Mouse (Mus musculus): ENCODE measurements around the gene Lhx9. TPM values are rescaled to one million over a fixed set of nuclear protein-coding genes. Genes with fewer than 3 reads are reported as not detected.

Gene Lhx9
- polyA plus RNA-seq, 1 experiment, result 0.48 TPM

DNA sequence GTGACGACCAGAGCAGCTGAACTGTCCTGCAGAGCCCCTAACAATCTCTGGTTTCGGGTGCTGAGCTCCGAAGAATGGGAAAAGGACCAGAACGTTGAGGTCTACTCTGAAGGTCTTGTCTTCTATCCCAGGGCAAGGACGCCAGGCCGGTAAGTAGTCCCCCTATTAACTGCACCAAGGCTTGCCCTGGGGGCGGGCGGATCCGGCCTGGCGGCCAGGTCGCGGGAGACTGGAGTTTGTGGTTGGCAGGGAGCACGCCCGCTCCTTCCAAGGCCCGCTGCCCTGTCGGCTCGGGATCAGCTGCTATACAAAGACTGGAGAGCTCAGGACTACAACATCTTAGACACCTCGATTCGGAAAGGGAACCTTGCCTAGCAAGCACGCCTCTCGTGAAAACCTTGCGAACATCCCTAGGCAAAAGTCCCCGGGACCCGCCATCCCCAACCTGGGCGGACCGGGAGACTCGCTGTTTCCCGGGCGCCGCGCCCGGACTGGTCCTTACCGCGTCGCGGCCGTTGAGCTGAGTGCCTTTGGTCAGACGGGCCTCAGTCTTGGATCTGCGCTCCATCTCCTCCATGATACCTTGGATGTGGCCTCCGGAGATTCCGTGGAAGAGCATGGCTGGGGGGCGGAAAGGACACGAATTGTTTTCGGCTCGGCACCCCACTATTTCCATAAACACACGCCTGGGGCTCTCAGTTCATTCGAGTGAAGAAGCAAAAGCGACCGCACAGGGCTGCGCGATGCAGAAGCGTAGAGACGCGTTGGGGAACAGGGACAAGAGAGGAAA is 6.9 kb downstream of the Lhx9 start:
- H3K9me3 ChIP-seq (replicated peaks; ENCODE audit: control insufficient read depth, insufficient read depth, low read length, poor library complexity, severe bottlenecking), result peaks cover 9% of the 10 kb centered on the region
- H3K27me3 ChIP-seq (ENCODE audit: control insufficient read depth, insufficient read depth, low read length, poor library complexity, severe bottlenecking), result peaks cover 16% of the 10 kb centered on the region
- TF ChIP-seq CTCF (IDR thresholded peaks at IDR 0.05; ENCODE audit: low read depth, low read length) (no peak), EP300 (IDR thresholded peaks at IDR 0.05; ENCODE audit: insufficient read depth, low read depth, low read length) (no peak), POLR2A (IDR thresholded peaks at IDR 0.05; ENCODE audit: insufficient read depth, low read length) (no peak)
- H3K4me1 ChIP-seq (ENCODE audit: control insufficient read depth, insufficient read depth, low read length), result no peaks in the 10 kb centered on the region
- no peak overlapping the region for H3K9ac ChIP-seq (ENCODE audit: low read depth, poor library complexity, severe bottlenecking)
- H3K36me3 ChIP-seq (ENCODE audit: control insufficient read depth, insufficient read depth, low read length, poor library complexity, severe bottlenecking), result no peaks in the 10 kb centered on the region
- H3K4me3 ChIP-seq (ENCODE audit: low read depth, low read length), result peak overlapping the region; percentile 56
- H3K27ac ChIP-seq (ENCODE audit: insufficient read depth, low read length), result no peak overlapping the region

DNA sequence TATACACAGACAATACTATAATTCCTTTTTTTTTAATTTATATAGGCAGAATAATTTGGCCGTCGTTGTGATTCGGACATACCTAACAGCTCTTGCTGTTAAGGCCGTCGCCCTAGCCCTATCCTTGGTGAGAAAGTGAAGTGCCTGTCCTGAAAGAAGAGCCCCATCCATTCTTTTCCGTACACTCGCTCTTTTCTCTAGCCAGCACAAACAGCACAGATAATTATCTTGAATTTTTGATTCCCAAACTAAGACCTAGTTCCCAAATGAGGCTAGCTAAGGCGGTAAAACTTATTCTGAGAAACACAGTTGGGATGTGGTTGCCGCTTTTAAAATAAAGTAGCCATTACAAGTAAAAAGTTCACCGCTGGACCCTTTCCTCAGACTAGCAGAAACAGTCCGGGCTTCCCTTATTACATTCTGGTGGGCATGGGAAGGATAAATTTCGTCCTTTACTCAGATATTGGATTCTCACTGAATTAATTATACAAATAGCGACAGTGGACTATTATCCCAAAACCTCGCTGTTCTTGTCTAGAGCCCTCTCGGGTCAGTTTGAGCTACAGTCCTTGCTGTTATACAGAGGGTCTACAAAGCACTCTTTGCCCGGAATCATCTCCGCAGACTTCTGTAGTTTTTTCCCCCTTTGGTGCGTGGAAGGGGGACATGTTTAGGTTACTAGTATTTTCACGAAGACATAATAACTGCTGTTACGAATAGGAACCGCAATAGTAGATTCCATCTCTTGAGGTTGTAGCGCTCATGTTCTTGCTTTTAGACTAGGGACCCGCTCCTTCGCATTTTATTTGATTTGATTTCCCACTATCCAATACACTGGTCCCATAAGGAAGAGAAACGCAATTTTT is 7.7 kb downstream of the Lhx9 start:
- Histone ChIP-seq H3K4me3 (ENCODE audit: low read depth, low read length) (no peak overlapping the region), H3K9me3 (replicated peaks; ENCODE audit: control insufficient read depth, insufficient read depth, low read length, poor library complexity, severe bottlenecking) (peaks cover 9% of the 10 kb centered on the region), H3K36me3 (ENCODE audit: control insufficient read depth, insufficient read depth, low read length, poor library complexity, severe bottlenecking) (no peaks in the 10 kb centered on the region), H3K4me1 (ENCODE audit: control insufficient read depth, insufficient read depth, low read length) (no peaks in the 10 kb centered on the region), H3K9ac (ENCODE audit: low read depth, poor library complexity, severe bottlenecking) (no peak overlapping the region), H3K27me3 (ENCODE audit: control insufficient read depth, insufficient read depth, low read length, poor library complexity, severe bottlenecking) (peaks cover 20% of the 10 kb centered on the region), H3K27ac (ENCODE audit: insufficient read depth, low read length) (no peak overlapping the region)
- TF ChIP-seq EP300 (IDR thresholded peaks at IDR 0.05; ENCODE audit: insufficient read depth, low read depth, low read length) (no peak), CTCF (IDR thresholded peaks at IDR 0.05; ENCODE audit: low read depth, low read length) (no peak), POLR2A (IDR thresholded peaks at IDR 0.05; ENCODE audit: insufficient read depth, low read length) (no peak)

DNA sequence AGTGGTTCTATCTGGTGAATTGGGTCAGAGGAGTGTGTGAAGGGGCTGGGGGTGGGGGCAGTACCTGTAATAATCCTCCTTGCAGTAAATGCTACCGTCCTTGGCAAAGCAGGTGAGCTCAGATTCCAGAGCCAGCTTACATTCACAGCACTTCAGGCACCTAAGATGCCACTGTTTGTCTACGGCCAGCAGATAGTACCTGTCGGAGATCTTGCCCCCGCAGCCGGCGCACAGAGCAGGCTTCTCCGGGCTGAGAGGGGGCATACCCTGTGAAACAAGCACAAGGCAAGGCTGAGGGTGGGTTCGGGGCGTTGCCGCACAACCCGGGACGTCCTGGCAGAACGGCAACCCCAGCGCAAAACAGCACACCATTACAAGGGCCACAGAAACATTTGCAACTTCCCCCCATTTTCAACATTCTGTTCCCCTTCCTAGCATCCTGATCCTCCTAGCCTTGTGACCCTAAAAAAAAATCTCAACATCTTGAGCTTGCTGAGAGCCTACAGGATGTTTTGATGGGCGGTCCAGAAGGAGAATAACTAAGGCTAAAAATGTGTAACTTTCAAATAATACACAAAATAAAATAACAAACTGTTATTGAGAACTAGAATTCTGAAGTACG is 8.5 kb downstream of the Lhx9 start:
- H3K4me1 ChIP-seq (ENCODE audit: control insufficient read depth, insufficient read depth, low read length), result no peaks in the 10 kb centered on the region
- peaks cover 9% of the 10 kb centered on the region for H3K9me3 ChIP-seq (replicated peaks; ENCODE audit: control insufficient read depth, insufficient read depth, low read length, poor library complexity, severe bottlenecking)
- peaks cover 19% of the 10 kb centered on the region for H3K27me3 ChIP-seq (ENCODE audit: control insufficient read depth, insufficient read depth, low read length, poor library complexity, severe bottlenecking)
- H3K36me3 ChIP-seq (ENCODE audit: control insufficient read depth, insufficient read depth, low read length, poor library complexity, severe bottlenecking), result no peaks in the 10 kb centered on the region
- H3K27ac ChIP-seq (ENCODE audit: insufficient read depth, low read length), result no peak overlapping the region
- no peak for TF ChIP-seq POLR2A (IDR thresholded peaks at IDR 0.05; ENCODE audit: insufficient read depth, low read length)
- no peak for TF ChIP-seq CTCF (IDR thresholded peaks at IDR 0.05; ENCODE audit: low read depth, low read length)
- TF ChIP-seq EP300 (IDR thresholded peaks at IDR 0.05; ENCODE audit: insufficient read depth, low read depth, low read length), result no peak
- H3K9ac ChIP-seq (ENCODE audit: low read depth, poor library complexity, severe bottlenecking), result no peak overlapping the region
- no peak overlapping the region for H3K4me3 ChIP-seq (ENCODE audit: low read depth, low read length)

DNA sequence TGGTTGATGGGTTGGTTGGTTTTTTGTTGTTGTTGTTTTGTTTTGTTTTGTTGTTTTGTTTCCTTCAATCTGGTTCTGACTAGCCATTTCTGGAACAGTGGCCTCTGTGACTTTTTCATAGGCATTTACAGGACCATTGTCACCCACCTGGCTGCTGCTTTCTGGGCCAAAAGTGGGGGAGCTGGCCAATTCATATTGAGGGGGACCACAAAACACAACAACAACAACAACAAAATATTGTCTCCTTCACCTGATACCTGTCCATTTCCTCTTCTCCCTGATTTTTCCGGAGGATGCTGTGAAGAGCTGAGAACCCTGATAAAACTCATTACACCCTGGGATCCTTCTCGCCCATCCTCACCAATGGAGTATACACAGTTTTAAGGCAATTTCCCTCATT is 9.1 kb downstream of the Lhx9 start:
- Histone ChIP-seq H3K27ac (ENCODE audit: insufficient read depth, low read length) (no peak overlapping the region), H3K27me3 (ENCODE audit: control insufficient read depth, insufficient read depth, low read length, poor library complexity, severe bottlenecking) (peaks cover 17% of the 10 kb centered on the region), H3K36me3 (ENCODE audit: control insufficient read depth, insufficient read depth, low read length, poor library complexity, severe bottlenecking) (no peaks in the 10 kb centered on the region), H3K4me3 (ENCODE audit: low read depth, low read length) (no peak overlapping the region), H3K9ac (ENCODE audit: low read depth, poor library complexity, severe bottlenecking) (no peak overlapping the region), H3K9me3 (replicated peaks; ENCODE audit: control insufficient read depth, insufficient read depth, low read length, poor library complexity, severe bottlenecking) (peaks cover 9% of the 10 kb centered on the region), H3K4me1 (ENCODE audit: control insufficient read depth, insufficient read depth, low read length) (no peaks in the 10 kb centered on the region)
- TF ChIP-seq EP300 (IDR thresholded peaks at IDR 0.05; ENCODE audit: insufficient read depth, low read depth, low read length) (no peak), POLR2A (IDR thresholded peaks at IDR 0.05; ENCODE audit: insufficient read depth, low read length) (no peak), CTCF (IDR thresholded peaks at IDR 0.05; ENCODE audit: low read depth, low read length) (no peak)

DNA sequence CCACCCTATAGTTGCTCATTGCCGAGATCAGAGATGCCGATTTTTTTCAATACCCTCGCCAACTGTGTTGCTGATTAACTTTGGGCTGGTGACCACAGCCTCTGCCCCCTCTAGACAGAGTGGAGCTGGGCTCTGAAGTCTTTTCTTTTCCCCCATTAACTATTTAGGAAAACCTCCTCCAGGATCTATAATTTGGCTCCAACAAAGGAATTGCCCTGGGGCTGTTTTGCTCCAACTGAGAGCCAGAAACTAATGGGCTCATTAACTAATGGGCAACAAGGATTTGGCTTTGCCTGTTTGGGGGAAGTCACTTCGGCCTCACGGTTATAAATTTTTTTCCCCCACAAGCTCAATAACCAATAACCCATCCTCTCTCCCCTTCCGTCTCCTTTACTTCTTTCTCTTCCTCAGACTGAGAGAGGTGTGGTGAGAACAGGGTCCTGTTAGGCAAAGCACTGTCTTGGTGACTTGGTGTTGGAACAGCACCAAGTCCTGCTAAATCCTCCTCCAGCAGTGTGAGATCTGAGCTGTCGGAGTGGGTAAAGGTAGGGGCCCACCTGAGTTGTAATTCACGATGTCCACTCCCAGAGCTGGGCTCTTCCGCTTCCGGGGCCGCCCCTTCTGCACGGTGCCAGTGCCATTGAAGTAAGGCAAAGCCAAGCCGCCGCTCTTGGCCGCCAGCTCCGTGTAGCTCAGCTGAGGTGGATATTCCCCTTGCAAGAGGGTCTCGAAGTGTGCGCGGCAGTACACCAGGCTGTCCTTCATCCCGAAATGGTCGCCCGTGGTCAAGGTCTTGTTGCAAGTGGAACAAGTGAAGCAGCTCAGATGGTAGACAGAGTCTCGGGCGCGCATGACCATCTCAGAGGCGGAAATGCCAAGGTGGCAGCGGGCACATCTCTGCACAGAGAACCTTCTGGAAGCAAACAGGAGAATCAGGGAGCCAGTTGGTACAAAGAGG is 10.3 kb downstream of the Lhx9 start:
- Histone ChIP-seq H3K9me3 (replicated peaks; ENCODE audit: control insufficient read depth, insufficient read depth, low read length, poor library complexity, severe bottlenecking) (peaks cover 9% of the 10 kb centered on the region), H3K27me3 (ENCODE audit: control insufficient read depth, insufficient read depth, low read length, poor library complexity, severe bottlenecking) (peaks cover 11% of the 10 kb centered on the region), H3K9ac (ENCODE audit: low read depth, poor library complexity, severe bottlenecking) (no peak overlapping the region), H3K4me3 (ENCODE audit: low read depth, low read length) (peak overlapping the region; percentile 19), H3K4me1 (ENCODE audit: control insufficient read depth, insufficient read depth, low read length) (no peaks in the 10 kb centered on the region), H3K36me3 (ENCODE audit: control insufficient read depth, insufficient read depth, low read length, poor library complexity, severe bottlenecking) (no peaks in the 10 kb centered on the region), H3K27ac (ENCODE audit: insufficient read depth, low read length) (no peak overlapping the region)
- TF ChIP-seq CTCF (IDR thresholded peaks at IDR 0.05; ENCODE audit: low read depth, low read length) (no peak), POLR2A (IDR thresholded peaks at IDR 0.05; ENCODE audit: insufficient read depth, low read length) (no peak), EP300 (IDR thresholded peaks at IDR 0.05; ENCODE audit: insufficient read depth, low read depth, low read length) (no peak)
